Mouse (Mus musculus): Measurements from ENCODE around the gene Gpn2.

GRCm38 (mm10) chr4:133599116-133599515 is 15.0 kb downstream of the Gpn2 start:
- TF ChIP-seq TCF3 (IDR thresholded peaks at IDR 0.05; ENCODE audit: insufficient read length, low read depth) (no peak), MAX (IDR thresholded peaks at IDR 0.05; ENCODE audit: low read depth) (no peak)
